Mouse (Mus musculus): ENCODE results near the gene Acot8. TPM values are rescaled to one million over a fixed set of nuclear protein-coding genes. Genes with fewer than 3 reads are reported as not detected.

Gene Acot8
- polyA plus RNA-seq, 1 experiment from 2014 or later = 19.9 TPM

- Histone ChIP-seq H3K4me1 (replicated peaks) (no peaks in the 10 kb centered on the region), H3K27ac (no peak overlapping the region), H3K4me3 (replicated peaks) (no peak overlapping the region), H3K36me3 (peaks cover 91% of the 10 kb centered on the region), H3K9me3 (no peaks in the 10 kb centered on the region), H3K27me3 (no peaks in the 10 kb centered on the region), H3K4me2 (replicated peaks) (no peak overlapping the region), H3K9ac (replicated peaks) (no peak overlapping the region)
- WGBS = 98% methylated on average over 4 of the region's 4 CpGs
- no peak for ATAC-seq
These were observed 42.7 kb downstream of the Acot8 start for GRCm38 (mm10) chr2:164761971-164762370.

DNA sequence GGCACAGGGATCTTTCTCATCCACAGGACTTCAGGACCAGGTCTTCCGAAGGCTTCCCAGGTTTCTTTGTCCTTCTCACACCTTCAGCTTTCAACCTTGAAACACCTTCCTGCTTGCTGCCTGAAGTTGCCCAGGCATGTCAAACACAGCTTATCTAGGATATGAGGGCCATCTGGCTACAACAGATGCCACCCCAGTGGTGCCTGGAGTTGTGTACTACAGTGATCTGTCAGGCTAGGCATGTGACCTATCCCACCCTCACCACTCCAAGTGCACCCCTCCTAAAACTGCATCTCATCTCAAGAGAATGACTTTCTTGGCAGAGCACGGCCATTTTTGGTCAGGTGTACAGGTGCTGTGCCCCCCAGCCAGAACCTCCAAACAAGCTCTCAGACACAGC, 43.2 kb downstream of the Acot8 start:
- ATAC-seq = no peak
- WGBS = 100% methylated on average over 2 of the region's 2 CpGs
- H3K9me3 ChIP-seq = no peaks in the 10 kb centered on the region
- H3K27ac ChIP-seq = no peak overlapping the region
- H3K4me2 ChIP-seq (replicated peaks) = no peak overlapping the region
- H3K4me1 ChIP-seq (replicated peaks) = no peaks in the 10 kb centered on the region
- H3K27me3 ChIP-seq = no peaks in the 10 kb centered on the region
- no peak overlapping the region for H3K4me3 ChIP-seq (replicated peaks)
- H3K9ac ChIP-seq (replicated peaks) = no peak overlapping the region
- H3K36me3 ChIP-seq = peaks cover 91% of the 10 kb centered on the region

DNA sequence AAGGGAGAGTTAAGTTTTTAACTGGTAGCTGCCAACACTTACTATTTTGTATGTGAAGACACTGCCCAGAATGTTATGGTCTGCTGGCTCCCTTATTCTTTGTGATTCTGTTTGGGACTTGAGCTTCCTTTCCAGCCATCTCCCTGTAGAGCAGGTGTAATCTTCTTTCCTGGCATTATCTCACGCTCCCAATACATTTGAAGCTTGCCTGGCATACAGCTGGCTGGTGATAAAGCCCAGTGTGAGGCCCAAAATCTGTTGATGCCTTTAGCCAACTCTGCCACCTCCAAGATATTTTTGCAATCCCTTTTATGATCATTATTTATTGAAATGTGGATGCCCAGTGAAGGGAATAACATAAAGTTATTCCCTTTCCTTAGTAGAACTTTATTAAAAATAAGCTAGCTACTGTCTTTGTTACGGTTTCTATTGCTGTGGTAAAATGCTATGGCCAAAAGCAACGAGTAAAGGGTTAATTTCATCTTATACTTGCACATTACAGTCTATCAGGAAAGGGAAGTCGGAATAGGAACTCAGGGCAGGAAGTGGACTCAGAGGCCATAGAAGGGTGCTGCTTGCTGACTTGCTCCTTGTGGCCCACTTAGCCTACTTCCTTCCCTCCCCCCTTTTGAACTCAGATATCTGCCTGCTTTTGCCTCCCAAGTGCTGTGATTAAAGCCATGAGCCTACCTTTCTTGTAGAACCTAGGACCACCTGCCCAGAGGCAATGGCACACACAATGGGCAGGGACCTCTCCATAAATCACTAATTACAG, 44.4 kb downstream of the Acot8 start:
- no peaks in the 10 kb centered on the region for H3K9me3 ChIP-seq
- no peaks in the 10 kb centered on the region for H3K4me1 ChIP-seq (replicated peaks)
- no peak overlapping the region for H3K9ac ChIP-seq (replicated peaks)
- H3K4me3 ChIP-seq (replicated peaks) = no peak overlapping the region
- no peak for ATAC-seq
- WGBS = 92% methylated on average over 4 of the region's 4 CpGs
- H3K27ac ChIP-seq = no peak overlapping the region
- H3K27me3 ChIP-seq = no peaks in the 10 kb centered on the region
- peaks cover 91% of the 10 kb centered on the region for H3K36me3 ChIP-seq
- H3K4me2 ChIP-seq (replicated peaks) = no peak overlapping the region

GRCm38 (mm10) chr2:164758692-164759091, 46.0 kb downstream of the Acot8 start:
- no peak overlapping the region for H3K27ac ChIP-seq
- H3K4me2 ChIP-seq (replicated peaks) = no peak overlapping the region
- H3K27me3 ChIP-seq = no peaks in the 10 kb centered on the region
- H3K4me1 ChIP-seq (replicated peaks) = no peaks in the 10 kb centered on the region
- ATAC-seq = no peak
- peaks cover 99% of the 10 kb centered on the region for H3K36me3 ChIP-seq
- no peak overlapping the region for H3K4me3 ChIP-seq (replicated peaks)
- H3K9ac ChIP-seq (replicated peaks) = no peak overlapping the region
- 70% methylated on average over 1 of the region's 1 CpGs for WGBS
- no peaks in the 10 kb centered on the region for H3K9me3 ChIP-seq

GRCm38 (mm10) chr2:164757841-164758240, 46.8 kb downstream of the Acot8 start:
- H3K9ac ChIP-seq (replicated peaks) = no peak overlapping the region
- WGBS = 92% methylated on average over 11 of the region's 11 CpGs
- ATAC-seq = no peak
- H3K27me3 ChIP-seq = no peaks in the 10 kb centered on the region
- H3K4me3 ChIP-seq (replicated peaks) = no peak overlapping the region
- H3K9me3 ChIP-seq = no peaks in the 10 kb centered on the region
- H3K4me1 ChIP-seq (replicated peaks) = no peaks in the 10 kb centered on the region
- peaks cover 99% of the 10 kb centered on the region for H3K36me3 ChIP-seq
- H3K4me2 ChIP-seq (replicated peaks) = no peak overlapping the region
- no peak overlapping the region for H3K27ac ChIP-seq

DNA sequence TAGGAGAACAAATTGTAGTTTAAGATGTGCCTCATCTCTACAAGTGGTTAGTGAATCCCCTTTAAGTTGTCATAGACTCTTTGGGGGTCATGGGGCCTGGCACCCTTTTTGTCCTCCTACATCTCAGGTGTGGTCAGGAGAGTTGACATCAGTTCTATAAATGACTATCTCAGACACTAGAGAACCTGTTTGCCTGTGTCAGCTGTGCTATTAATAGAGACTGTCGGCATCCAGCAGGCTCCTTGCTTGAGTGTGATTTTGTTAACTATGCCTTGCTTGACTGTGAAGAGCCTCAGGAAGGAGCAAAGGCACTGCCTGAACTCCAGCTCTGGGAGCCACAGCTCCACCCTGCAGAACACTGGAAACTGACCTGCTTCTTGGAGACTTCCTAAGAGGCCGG, 49.9 kb downstream of the Acot8 start:
- WGBS = 91% methylated on average over 2 of the region's 2 CpGs
- Histone ChIP-seq H3K27me3 (no peaks in the 10 kb centered on the region), H3K4me2 (replicated peaks) (no peak overlapping the region), H3K9me3 (no peaks in the 10 kb centered on the region), H3K9ac (replicated peaks) (no peak overlapping the region), H3K27ac (no peak overlapping the region), H3K36me3 (peaks cover 96% of the 10 kb centered on the region), H3K4me1 (replicated peaks) (no peaks in the 10 kb centered on the region), H3K4me3 (replicated peaks) (no peak overlapping the region)
- ATAC-seq = no peak

DNA sequence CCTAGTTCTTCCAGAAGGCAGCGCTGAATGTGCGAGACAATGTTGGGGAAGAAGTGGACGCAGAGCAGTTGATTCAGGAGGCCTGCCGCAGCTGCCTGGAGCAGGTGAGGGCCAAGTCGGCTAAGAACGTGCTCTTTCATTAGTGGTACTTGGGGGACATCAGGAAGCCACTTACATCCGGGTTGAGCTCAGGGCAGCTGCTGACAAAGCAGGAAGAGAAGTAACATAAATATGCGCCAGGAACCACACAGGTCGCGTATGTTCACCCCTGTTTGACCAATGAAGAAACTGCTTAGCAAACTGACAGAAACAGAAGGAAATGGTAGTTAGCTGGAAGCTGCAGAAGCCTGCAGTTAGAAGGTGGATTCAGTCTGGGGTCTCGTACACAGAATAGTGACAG, 50.6 kb downstream of the Acot8 start:
- Histone ChIP-seq H3K9me3 (no peaks in the 10 kb centered on the region), H3K36me3 (peaks cover 91% of the 10 kb centered on the region), H3K27me3 (no peaks in the 10 kb centered on the region), H3K27ac (no peak overlapping the region), H3K4me2 (replicated peaks) (no peak overlapping the region), H3K4me1 (replicated peaks) (no peaks in the 10 kb centered on the region), H3K4me3 (replicated peaks) (no peak overlapping the region), H3K9ac (replicated peaks) (no peak overlapping the region)
- ATAC-seq = no peak
- 92% methylated on average over 11 of the region's 11 CpGs for WGBS

GRCm38 (mm10) chr2:164752454-164752853, 52.2 kb downstream of the Acot8 start:
- 95% methylated on average over 2 of the region's 2 CpGs for WGBS
- Histone ChIP-seq H3K27ac (no peak overlapping the region), H3K36me3 (peaks cover 91% of the 10 kb centered on the region), H3K4me3 (replicated peaks) (no peak overlapping the region), H3K4me1 (replicated peaks) (peaks cover 14% of the 10 kb centered on the region), H3K9me3 (no peaks in the 10 kb centered on the region), H3K9ac (replicated peaks) (no peak overlapping the region), H3K27me3 (no peaks in the 10 kb centered on the region), H3K4me2 (replicated peaks) (no peak overlapping the region)
- no peak for ATAC-seq

GRCm38 (mm10) chr2:164748991-164749390, 55.7 kb downstream of the Acot8 start:
- H3K9me3 ChIP-seq = no peaks in the 10 kb centered on the region
- no peak overlapping the region for H3K4me3 ChIP-seq (replicated peaks)
- no peak overlapping the region for H3K4me2 ChIP-seq (replicated peaks)
- peaks cover 33% of the 10 kb centered on the region for H3K4me1 ChIP-seq (replicated peaks)
- H3K9ac ChIP-seq (replicated peaks) = no peak overlapping the region
- no peak for ATAC-seq
- WGBS = 88% methylated on average over 6 of the region's 6 CpGs
- no peaks in the 10 kb centered on the region for H3K27me3 ChIP-seq
- peaks cover 57% of the 10 kb centered on the region for H3K36me3 ChIP-seq
- no peak overlapping the region for H3K27ac ChIP-seq

- Histone ChIP-seq H3K9ac (replicated peaks) (no peak overlapping the region), H3K4me1 (replicated peaks) (peaks cover 33% of the 10 kb centered on the region), H3K27ac (no peak overlapping the region), H3K4me3 (replicated peaks) (no peak overlapping the region), H3K36me3 (peaks cover 49% of the 10 kb centered on the region), H3K4me2 (replicated peaks) (no peak overlapping the region), H3K9me3 (no peaks in the 10 kb centered on the region), H3K27me3 (no peaks in the 10 kb centered on the region)
- no peak for ATAC-seq
- 91% methylated on average over 4 of the region's 4 CpGs for WGBS
These were observed 56.5 kb downstream of the Acot8 start for GRCm38 (mm10) chr2:164748191-164748590.

DNA sequence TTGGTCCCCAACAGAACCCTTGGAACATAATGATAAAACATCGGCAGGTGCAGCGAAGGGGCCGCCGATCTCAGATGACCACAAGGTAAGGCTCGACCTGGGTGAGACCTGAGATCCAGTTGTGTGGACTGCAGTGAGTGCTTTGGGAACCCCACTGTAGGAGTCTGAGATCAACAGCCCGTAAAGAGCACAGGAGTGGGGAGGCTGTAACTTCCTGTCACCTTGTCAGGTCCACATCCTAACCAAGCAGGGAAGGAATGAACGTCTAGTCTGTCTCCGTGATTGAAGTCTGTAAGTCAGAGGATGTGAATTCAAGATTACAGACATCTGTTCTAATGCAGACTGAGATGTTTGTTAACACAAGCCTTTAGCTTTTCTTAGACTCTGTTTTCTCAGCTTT, 58.0 kb downstream of the Acot8 start:
- H3K9ac ChIP-seq (replicated peaks) = peak overlapping the region; percentile 93
- H3K27ac ChIP-seq = 0 out of 2 replicates have a peak overlapping the region, but pooled peaks have one; percentile 74
- ATAC-seq = no peak
- peaks cover 34% of the 10 kb centered on the region for H3K36me3 ChIP-seq
- peaks cover 33% of the 10 kb centered on the region for H3K4me1 ChIP-seq (replicated peaks)
- peak overlapping the region; percentile 95 for H3K4me2 ChIP-seq (replicated peaks)
- 61% methylated on average over 8 of the region's 8 CpGs for WGBS
- H3K27me3 ChIP-seq = no peaks in the 10 kb centered on the region
- no peaks in the 10 kb centered on the region for H3K9me3 ChIP-seq
- H3K4me3 ChIP-seq (replicated peaks) = peak overlapping the region; percentile 94

GRCm38 (mm10) chr2:164745843-164746479, 58.7 kb downstream of the Acot8 start, which contains the start of the genes Wfdc3 and Dnttip1:
TSS of gene Wfdc3 (minus strand) at chr2:164745931.
TSS of gene Dnttip1 (plus strand) at chr2:164745983.
- peak; percentile 90 for ATAC-seq
- under 1% methylated on average over 70 of the region's 70 CpGs for WGBS
- H3K9ac ChIP-seq (replicated peaks) = peak within 1 kb of the TSS; percentile 93

More at GRCm38 (mm10) chr2:164745843-164746479, 58.7 kb downstream of the Acot8 start, which contains the start of the genes Wfdc3 and Dnttip1:
- Histone ChIP-seq H3K4me3 (replicated peaks) (peak within 1 kb of the TSS; percentile 94), H3K36me3 (peaks cover 29% of the 10 kb centered on the region), H3K4me1 (replicated peaks) (peaks cover 33% of the 10 kb centered on the region), H3K27me3 (no peaks in the 10 kb centered on the region), H3K4me2 (replicated peaks) (peak within 1 kb of the TSS; percentile 95), H3K9me3 (no peaks in the 10 kb centered on the region), H3K27ac (peak within 1 kb of the TSS; percentile 74)
